Mouse (Mus musculus): ENCODE measurements around the gene Zmiz1. TPM values are rescaled to one million over a fixed set of nuclear protein-coding genes. Genes with fewer than 3 reads are reported as not detected.

The Zmiz1 gene
- polyA plus RNA-seq, 1 experiment from 2014 or later = 18.0 TPM

DNA sequence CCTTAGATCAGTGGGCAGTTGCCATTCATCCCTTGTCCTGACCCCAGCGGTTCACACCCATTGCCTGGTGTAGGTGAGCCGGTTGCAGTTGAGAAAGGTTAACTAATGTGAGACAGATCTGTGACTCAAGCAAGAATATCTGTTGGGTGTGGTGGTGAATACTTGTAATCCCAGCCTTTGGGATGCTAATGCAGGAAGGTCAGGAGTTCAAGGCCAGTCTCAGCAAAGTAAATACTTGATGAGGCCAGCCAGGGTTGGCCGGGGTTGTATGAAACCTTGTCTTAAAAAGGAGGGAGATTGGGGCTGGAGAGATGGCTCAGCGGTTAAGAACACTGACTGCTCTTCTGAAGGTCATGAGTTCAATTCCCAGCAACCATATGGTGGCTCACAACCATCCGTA is 132.0 kb downstream of the Zmiz1 start:
- no peak for TF ChIP-seq CTCF (IDR thresholded peaks at IDR 0.05)
- no peak for TF ChIP-seq EP300 (IDR thresholded peaks at IDR 0.05)
- no peak overlapping the region for H3K4me3 ChIP-seq (ENCODE audit: low read depth, low read length)

DNA sequence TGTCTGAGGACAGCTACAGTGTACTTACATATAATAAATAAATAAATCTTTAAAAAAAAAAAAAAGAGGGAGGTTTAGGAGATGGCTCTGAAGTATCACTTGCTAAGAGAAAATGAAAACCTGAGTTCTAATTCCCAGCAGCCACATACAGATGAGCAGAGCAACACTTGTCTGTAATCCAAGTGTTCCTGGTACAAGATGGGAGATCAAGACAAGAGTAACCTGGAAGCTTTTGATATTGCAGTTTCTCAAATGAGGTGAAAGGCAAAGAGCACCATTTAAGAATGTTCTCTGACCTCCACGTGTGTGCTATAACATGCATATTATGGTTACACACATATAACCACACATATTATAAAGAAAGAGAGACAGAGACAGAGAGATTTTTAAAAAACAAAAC is 132.4 kb downstream of the Zmiz1 start:
- 0 out of 2 replicates have a peak, but pooled peaks cover 3% of the 10 kb centered on the region for H3K36me3 ChIP-seq (ENCODE audit: insufficient read depth, low read length)
- TF ChIP-seq EP300 (IDR thresholded peaks at IDR 0.05) (no peak), CTCF (IDR thresholded peaks at IDR 0.05) (no peak)
- no peak overlapping the region for H3K4me3 ChIP-seq (ENCODE audit: low read depth, low read length)
- no peak overlapping the region for H3K27ac ChIP-seq (ENCODE audit: low read length)
- no peak overlapping the region for H3K9ac ChIP-seq (replicated peaks; ENCODE audit: low read depth)
- WGBS = 100% methylated on average over 1 of the region's 1 CpGs
- no peaks in the 10 kb centered on the region for H3K9me3 ChIP-seq (ENCODE audit: low read length)
- H3K4me1 ChIP-seq (ENCODE audit: insufficient read depth, low read depth, low read length) = peaks cover 17% of the 10 kb centered on the region
- no peak overlapping the region for H3K4me2 ChIP-seq (replicated peaks; ENCODE audit: low read depth, low read length)
- no peak for DNase-seq (ENCODE audit: low spot score)
- no peaks in the 10 kb centered on the region for H3K27me3 ChIP-seq (replicated peaks; ENCODE audit: insufficient read depth, low read length)
- ATAC-seq = no peak

More for the DNA sequence above, 132.0 kb downstream of the Zmiz1 start:
- no peak overlapping the region for H3K9ac ChIP-seq (replicated peaks; ENCODE audit: low read depth)
- H3K36me3 ChIP-seq (ENCODE audit: insufficient read depth, low read length) = 0 out of 2 replicates have a peak, but pooled peaks cover 3% of the 10 kb centered on the region
- no peaks in the 10 kb centered on the region for H3K27me3 ChIP-seq (replicated peaks; ENCODE audit: insufficient read depth, low read length)
- no peak for ATAC-seq
- peaks cover 17% of the 10 kb centered on the region for H3K4me1 ChIP-seq (ENCODE audit: insufficient read depth, low read depth, low read length)
- no peak overlapping the region for H3K4me2 ChIP-seq (replicated peaks; ENCODE audit: low read depth, low read length)
- no peaks in the 10 kb centered on the region for H3K9me3 ChIP-seq (ENCODE audit: low read length)
- no peak overlapping the region for H3K27ac ChIP-seq (ENCODE audit: low read length)
- no peak for DNase-seq (ENCODE audit: low spot score)
- WGBS = 54% methylated on average over 4 of the region's 5 CpGs

DNA sequence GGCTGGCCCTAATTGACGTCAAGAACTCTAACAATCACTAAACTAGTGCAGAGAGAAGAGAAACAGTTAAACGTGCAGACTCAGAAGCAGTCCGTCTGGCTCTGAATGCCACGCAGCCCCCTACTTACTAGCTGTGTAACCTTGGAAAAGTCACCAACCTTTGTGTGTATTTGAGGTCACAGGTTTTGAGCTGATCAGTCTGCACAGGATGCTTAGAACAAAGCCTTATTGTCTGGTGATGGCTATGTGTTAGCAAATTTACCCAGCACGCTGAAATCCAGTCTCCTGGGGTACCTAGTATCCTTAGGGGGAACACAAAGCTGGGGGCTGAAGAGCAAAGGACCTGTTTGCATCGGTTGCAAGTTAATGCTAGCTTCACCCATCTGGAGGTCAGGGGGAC is 133.5 kb downstream of the Zmiz1 start:
- Histone ChIP-seq H3K9me3 (ENCODE audit: low read length) (no peaks in the 10 kb centered on the region), H3K9ac (replicated peaks; ENCODE audit: low read depth) (no peak overlapping the region), H3K4me1 (ENCODE audit: insufficient read depth, low read depth, low read length) (peaks cover 10% of the 10 kb centered on the region)

DNA sequence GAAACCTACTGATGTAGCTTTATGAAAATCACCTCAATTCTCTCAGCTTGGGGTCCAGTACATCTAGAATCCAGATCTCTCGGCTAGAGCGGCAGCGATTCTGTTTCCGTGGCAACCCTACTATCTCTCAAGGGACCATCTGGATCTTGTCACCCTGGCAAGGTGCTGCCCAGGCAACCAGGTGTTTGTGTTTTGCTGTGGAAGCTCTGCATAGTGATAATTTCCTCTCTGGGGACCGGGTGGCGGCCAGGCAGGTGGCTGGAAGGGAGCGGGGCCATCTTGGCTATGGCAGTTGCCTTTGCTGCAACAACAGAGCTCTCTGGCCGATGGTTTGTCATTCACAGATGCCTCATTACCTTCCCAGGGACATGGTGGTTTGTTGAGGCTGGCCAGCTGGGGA is 134.9 kb downstream of the Zmiz1 start:
- Histone ChIP-seq H3K4me3 (ENCODE audit: low read depth, low read length) (no peak overlapping the region), H3K9me3 (ENCODE audit: low read length) (no peaks in the 10 kb centered on the region), H3K36me3 (ENCODE audit: insufficient read depth, low read length) (0 out of 2 replicates have a peak, but pooled peaks cover 3% of the 10 kb centered on the region), H3K4me2 (replicated peaks; ENCODE audit: low read depth, low read length) (no peak overlapping the region), H3K27ac (ENCODE audit: low read length) (no peak overlapping the region), H3K27me3 (replicated peaks; ENCODE audit: insufficient read depth, low read length) (no peaks in the 10 kb centered on the region), H3K9ac (replicated peaks; ENCODE audit: low read depth) (no peak overlapping the region), H3K4me1 (ENCODE audit: insufficient read depth, low read depth, low read length) (no peaks in the 10 kb centered on the region; the same call in 1 of the 2 replicates)
- 81% methylated on average over 8 of the region's 8 CpGs for WGBS
- DNase-seq (ENCODE audit: low spot score) (no peak), ATAC-seq (no peak)
- TF ChIP-seq EP300 (IDR thresholded peaks at IDR 0.05) = no peak
- TF ChIP-seq CTCF (IDR thresholded peaks at IDR 0.05) = no peak

More for the DNA sequence above, 133.5 kb downstream of the Zmiz1 start:
- Histone ChIP-seq H3K36me3 (ENCODE audit: insufficient read depth, low read length) (0 out of 2 replicates have a peak, but pooled peaks cover 3% of the 10 kb centered on the region), H3K27me3 (replicated peaks; ENCODE audit: insufficient read depth, low read length) (no peaks in the 10 kb centered on the region), H3K27ac (ENCODE audit: low read length) (no peak overlapping the region), H3K4me2 (replicated peaks; ENCODE audit: low read depth, low read length) (no peak overlapping the region), H3K4me3 (ENCODE audit: low read depth, low read length) (no peak overlapping the region)
- TF ChIP-seq EP300 (IDR thresholded peaks at IDR 0.05) = no peak
- TF ChIP-seq CTCF (IDR thresholded peaks at IDR 0.05) = no peak
- DNase-seq (ENCODE audit: low spot score) (no peak), ATAC-seq (no peak)
- 47% methylated on average over 6 of the region's 6 CpGs for WGBS

DNA sequence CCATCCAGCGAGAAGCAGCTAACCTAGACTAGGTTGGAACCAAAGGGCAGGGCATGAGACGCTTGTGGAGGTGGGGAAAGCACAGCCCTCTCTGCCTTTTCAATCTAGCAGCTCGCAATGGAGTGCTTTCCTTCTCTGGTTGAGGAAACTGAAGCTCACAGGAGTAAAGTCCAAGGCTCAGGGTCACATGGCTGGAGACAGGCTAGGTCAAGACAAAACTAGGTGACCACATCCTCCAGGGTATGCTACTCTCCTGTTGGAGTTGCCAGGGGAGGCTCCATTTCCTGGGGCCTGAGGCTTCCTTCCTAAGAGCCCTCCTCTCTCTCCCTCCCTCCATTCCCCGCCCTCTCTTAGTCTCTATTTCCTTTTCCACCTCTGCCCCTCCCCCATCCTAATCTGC is 135.6 kb downstream of the Zmiz1 start:
- ATAC-seq (no peak), DNase-seq (ENCODE audit: low spot score) (no peak)
- Histone ChIP-seq H3K4me3 (ENCODE audit: low read depth, low read length) (no peak overlapping the region), H3K9ac (replicated peaks; ENCODE audit: low read depth) (no peak overlapping the region), H3K4me2 (replicated peaks; ENCODE audit: low read depth, low read length) (no peak overlapping the region), H3K9me3 (ENCODE audit: low read length) (no peaks in the 10 kb centered on the region), H3K27me3 (replicated peaks; ENCODE audit: insufficient read depth, low read length) (no peaks in the 10 kb centered on the region), H3K36me3 (ENCODE audit: insufficient read depth, low read length) (0 out of 2 replicates have a peak, but pooled peaks cover 3% of the 10 kb centered on the region), H3K27ac (ENCODE audit: low read length) (no peak overlapping the region), H3K4me1 (ENCODE audit: insufficient read depth, low read depth, low read length) (no peaks in the 10 kb centered on the region)
- 75% methylated on average over 3 of the region's 4 CpGs for WGBS
- TF ChIP-seq CTCF (IDR thresholded peaks at IDR 0.05) (no peak), EP300 (IDR thresholded peaks at IDR 0.05) (no peak)

DNA sequence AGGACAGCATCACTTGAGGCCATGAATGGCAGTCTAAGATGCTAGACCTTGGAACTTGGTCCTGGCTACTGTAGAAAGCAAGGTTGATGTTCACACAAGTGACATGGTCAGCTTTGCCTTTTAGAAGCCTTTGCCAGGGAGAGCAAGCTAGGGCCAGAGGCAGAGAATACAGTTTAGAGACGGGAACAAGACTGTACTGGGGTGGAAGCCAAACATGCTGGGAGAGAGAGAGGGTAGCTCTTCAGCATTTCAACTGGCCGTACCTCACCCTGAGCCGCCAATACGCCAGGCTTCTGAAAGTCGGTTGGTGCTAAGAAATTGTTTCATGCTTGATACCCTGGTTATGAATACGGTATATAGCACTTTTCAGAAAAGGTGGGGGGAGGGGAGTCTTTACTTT is 140.0 kb downstream of the Zmiz1 start:
- TF ChIP-seq CTCF (IDR thresholded peaks at IDR 0.05) (no peak), EP300 (IDR thresholded peaks at IDR 0.05) (no peak)
- Histone ChIP-seq H3K4me1 (ENCODE audit: insufficient read depth, low read depth, low read length) (peaks cover 6% of the 10 kb centered on the region; the same call in 1 of the 2 replicates), H3K36me3 (ENCODE audit: insufficient read depth, low read length) (no peaks in the 10 kb centered on the region), H3K27me3 (replicated peaks; ENCODE audit: insufficient read depth, low read length) (no peaks in the 10 kb centered on the region), H3K4me3 (ENCODE audit: low read depth, low read length) (no peak overlapping the region), H3K27ac (ENCODE audit: low read length) (no peak overlapping the region), H3K9ac (replicated peaks; ENCODE audit: low read depth) (no peak overlapping the region), H3K4me2 (replicated peaks; ENCODE audit: low read depth, low read length) (no peak overlapping the region), H3K9me3 (ENCODE audit: low read length) (no peaks in the 10 kb centered on the region)
- WGBS = 86% methylated on average over 6 of the region's 6 CpGs
- ATAC-seq (no peak), DNase-seq (ENCODE audit: low spot score) (no peak)

DNA sequence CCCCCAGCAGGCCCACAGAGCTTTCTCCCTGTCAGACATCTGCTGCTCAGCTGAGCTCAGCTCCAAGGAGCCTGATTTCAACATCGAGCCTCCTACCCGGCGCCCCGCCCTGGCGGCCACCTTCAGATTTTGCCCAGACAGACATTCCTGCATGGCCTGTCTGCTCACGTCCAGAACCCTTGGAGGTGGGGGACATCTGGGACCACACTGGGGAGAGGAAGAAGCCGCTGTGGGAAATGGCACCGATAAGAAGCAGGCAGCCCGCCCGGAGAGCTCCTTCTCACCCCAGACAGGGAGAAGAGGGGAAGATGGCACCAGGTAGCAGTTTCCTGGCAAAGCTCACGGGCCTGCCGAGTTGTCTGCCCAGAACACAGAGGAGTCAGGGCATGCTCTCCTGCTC is 140.9 kb downstream of the Zmiz1 start:
- Histone ChIP-seq H3K27ac (ENCODE audit: low read length) (no peak overlapping the region), H3K4me1 (ENCODE audit: insufficient read depth, low read depth, low read length) (peaks cover 12% of the 10 kb centered on the region; the same call in 1 of the 2 replicates)
- 64% methylated on average over 12 of the region's 12 CpGs for WGBS

More for the DNA sequence above, 140.9 kb downstream of the Zmiz1 start:
- Histone ChIP-seq H3K27me3 (replicated peaks; ENCODE audit: insufficient read depth, low read length) (no peaks in the 10 kb centered on the region), H3K9ac (replicated peaks; ENCODE audit: low read depth) (no peak overlapping the region), H3K4me3 (ENCODE audit: low read depth, low read length) (no peak overlapping the region), H3K4me2 (replicated peaks; ENCODE audit: low read depth, low read length) (no peak overlapping the region), H3K36me3 (ENCODE audit: insufficient read depth, low read length) (no peaks in the 10 kb centered on the region), H3K9me3 (ENCODE audit: low read length) (no peaks in the 10 kb centered on the region)
- DNase-seq (ENCODE audit: low spot score) (no peak), ATAC-seq (no peak)
- no peak for TF ChIP-seq EP300 (IDR thresholded peaks at IDR 0.05)
- TF ChIP-seq CTCF (IDR thresholded peaks at IDR 0.05) = no peak
